Mouse (Mus musculus) neural tube, embryonic 12.5 days (tissue): ENCODE results near the gene Kcna6. TPM values are rescaled to one million over a fixed set of nuclear protein-coding genes. Genes with fewer than 3 reads are reported as not detected.

ENCODE experiments used
- polyA plus RNA-seq: library from polyadenylated mRNA; unstranded; fragments of >200 nt; fragmentation: Nextera tagmentation; extraction: Ambion mirVana; gene quantifications from 2 replicates; pipeline ENCODE4 v1.2.1, GENCODE M21; 2016

Kcna6 gene
- polyA plus RNA-seq, 1 experiment from 2014 or later, result 16.9 TPM

Other genes with a start within 250 kb of the Kcna6 start
- gene Kcna5, start 205.3 kb downstream of the Kcna6 start, polyA plus RNA-seq, result 2.0 and 2.5 TPM in 2 replicates
- 3.5 and 5.6 TPM in 2 replicates for gene Kcna1, start 94.3 kb downstream of the Kcna6 start, polyA plus RNA-seq
- gene Ndufa9, start 108.5 kb upstream of the Kcna6 start, polyA plus RNA-seq, result 191 TPM in 2 replicates
- gene Akap3, start 112.4 kb upstream of the Kcna6 start, polyA plus RNA-seq, result 0.08 and 0.17 TPM in 2 replicates
- not detected in 2 replicates for gene Dyrk4, start 181.2 kb upstream of the Kcna6 start, polyA plus RNA-seq
- 37.9 and 39.0 TPM in 2 replicates for gene Rad51ap1, start 198.9 kb upstream of the Kcna6 start, polyA plus RNA-seq
- 22.4 and 24.5 TPM in 2 replicates for gene D6Wsu163e, start 199.3 kb upstream of the Kcna6 start, polyA plus RNA-seq